Mouse (Mus musculus): ENCODE data around the gene Jund.

GRCm38 (mm10) chr8:70675336-70675735 is 23.4 kb upstream of the Jund start:
- TF ChIP-seq CTCF (conservative IDR thresholded peaks at IDR 0.05; ENCODE audit: low read length) (no peak), POU5F1 (IDR thresholded peaks at IDR 0.05; ENCODE audit: borderline replicate concordance, low read length) (no peak)

Data from E14TG2a.4 (cell line).